Mouse (Mus musculus): Measurements from ENCODE around the gene Phldb3.

The Phldb3 gene

DNA sequence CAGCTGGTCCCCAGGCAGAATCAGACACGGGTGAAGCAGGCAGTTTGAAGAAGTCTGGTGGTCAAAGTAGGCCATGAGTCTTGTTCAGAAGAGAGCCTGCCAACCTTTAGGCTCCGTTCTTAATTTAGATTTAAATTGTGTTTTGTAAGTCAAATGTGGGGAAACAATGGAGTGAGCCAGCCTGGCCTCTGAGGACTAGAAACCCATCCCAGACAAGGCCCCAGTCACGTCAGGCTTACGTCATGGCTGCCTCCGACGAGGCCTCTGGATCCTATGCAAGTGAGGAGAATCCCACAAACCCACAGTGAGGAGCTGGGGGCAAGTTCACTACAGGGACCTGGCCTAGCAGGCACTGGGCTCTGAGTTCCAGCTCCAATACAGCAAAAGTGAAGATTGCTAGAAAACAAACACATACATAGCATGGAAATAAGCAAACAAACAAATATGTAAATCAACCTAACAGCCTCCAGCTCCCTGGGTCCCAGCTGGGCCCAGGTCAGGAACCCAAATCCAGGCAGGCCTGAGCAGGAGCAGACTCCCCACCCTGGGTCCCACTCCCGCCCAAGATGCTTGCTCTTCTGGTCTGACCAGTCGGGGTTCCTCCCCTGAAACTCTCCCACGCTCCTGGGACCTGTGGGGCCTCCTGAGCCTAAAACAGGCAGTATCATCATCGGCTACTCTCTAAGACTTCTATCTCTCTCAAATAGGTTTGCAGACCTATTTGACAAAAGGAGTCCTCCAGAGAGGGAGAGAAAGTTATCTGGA lies 19.7 kb downstream of the Phldb3 start:
- DNase-seq (ENCODE audit: low spot score in 2 of 2): peak; percentile 68 to 73

- DNase-seq (ENCODE audit: low spot score in 2 of 2): peak; percentile 62 to 67
These were observed 25.7 kb downstream of the Phldb3 start, which contains the start of gene Lypd3 for GRCm38 (mm10) chr7:24636264-24636663. Gene Lypd3, plus strand, starts transcription at chr7:24636550.

GRCm38 (mm10) chr7:24637046-24637445 lies 26.5 kb downstream of the Phldb3 start:
- DNase-seq (ENCODE audit: low spot score in 2 of 2): no peak

GRCm38 (mm10) chr7:24638026-24638856 lies 27.7 kb downstream of the Phldb3 start:
- peak; percentile 16 to 39 for DNase-seq (ENCODE audit: low spot score in 2 of 2)

- no peak for DNase-seq (ENCODE audit: low spot score in 2 of 2)
These were observed 29.9 kb downstream of the Phldb3 start for GRCm38 (mm10) chr7:24640450-24640849.

- peak; percentile 40 to 41 for DNase-seq (ENCODE audit: low spot score in 2 of 2)
These were observed 31.9 kb downstream of the Phldb3 start for GRCm38 (mm10) chr7:24642491-24642890.

DNA sequence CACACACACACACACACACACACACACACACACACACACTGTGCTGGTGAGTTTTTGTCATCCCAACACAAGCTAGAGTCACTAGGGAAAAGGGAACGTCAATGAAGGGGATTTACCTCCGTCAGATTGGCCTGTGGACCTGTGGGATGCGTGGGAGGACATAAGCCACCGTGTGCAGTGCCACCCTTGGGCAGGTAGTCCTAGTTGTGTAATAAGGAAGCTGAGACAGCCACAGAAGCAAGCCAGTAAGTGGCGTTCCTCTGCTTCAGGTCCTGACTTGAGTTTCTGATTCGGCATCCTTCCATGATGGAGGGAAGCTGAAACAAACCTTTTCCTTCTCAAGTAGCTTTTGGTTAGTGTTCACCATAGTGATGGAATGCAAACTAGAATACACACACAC lies 33.9 kb downstream of the Phldb3 start:
- DNase-seq (ENCODE audit: low spot score in 2 of 2): no peak

DNA sequence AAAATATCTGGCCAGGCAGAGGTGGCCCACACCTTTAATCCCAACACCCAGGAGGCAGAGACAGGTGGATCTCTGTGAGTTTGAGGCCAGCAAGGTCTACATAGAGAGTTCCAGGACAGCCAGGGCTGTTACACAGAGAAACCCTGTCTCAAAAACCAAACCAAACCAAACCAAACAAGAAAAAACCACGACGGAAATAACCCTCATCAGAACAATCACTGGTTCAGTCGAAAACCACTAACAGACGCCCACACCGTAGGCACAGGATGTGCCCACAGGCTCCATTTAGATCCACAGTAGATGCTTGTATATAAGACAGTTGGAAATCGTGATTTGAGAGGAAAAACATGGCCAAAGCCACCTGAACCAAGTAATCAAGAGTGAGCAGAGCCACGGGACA lies 34.4 kb downstream of the Phldb3 start:
- DNase-seq (ENCODE audit: low spot score in 2 of 2): no peak

DNA sequence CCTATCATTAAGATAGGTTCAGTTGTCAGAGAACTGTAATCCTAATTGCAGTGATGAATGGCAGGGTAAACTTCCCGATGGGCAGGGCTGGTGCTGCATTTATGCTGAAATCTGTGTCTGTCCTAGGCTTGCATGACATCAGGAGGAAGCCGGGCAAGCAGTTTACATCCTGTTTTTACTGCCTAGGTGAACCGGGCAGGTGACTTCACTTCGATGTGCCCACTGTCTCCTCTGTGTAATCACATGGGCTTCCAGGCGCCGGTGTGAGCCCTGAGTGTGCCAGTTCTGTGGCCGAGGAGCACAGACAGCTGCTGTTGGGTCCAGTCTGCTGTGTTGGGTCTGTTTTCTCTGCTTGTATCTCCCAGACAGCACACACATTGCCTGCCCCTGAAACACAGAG lies 35.9 kb downstream of the Phldb3 start:
- DNase-seq (ENCODE audit: low spot score in 2 of 2): peak in 1 of 2 experiments; percentile 9

DNA sequence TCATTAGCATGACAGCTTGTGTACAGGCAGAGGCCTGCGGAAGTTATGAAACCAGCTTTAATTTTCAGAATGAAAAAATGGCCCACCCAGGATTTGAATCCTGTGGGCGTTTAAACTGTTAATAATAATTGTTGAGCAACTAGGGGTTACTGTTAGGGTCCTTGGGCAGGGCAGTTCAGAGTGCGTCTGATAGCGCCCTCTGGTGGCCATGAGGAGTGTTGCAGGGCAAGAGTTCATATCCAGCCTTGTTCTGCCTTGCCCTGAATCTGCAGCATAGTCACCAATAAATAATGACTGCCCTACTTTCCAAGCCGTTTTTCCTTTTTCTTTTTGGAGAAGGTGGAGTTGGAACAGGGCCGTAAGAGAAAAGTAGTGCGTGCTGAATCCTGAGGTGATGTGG lies 43.1 kb downstream of the Phldb3 start:
- peak; percentile 53 to 59 for DNase-seq (ENCODE audit: low spot score in 2 of 2)

- DNase-seq (ENCODE audit: low spot score in 2 of 2): no peak
These were observed 49.3 kb downstream of the Phldb3 start for GRCm38 (mm10) chr7:24659737-24660357.

DNA sequence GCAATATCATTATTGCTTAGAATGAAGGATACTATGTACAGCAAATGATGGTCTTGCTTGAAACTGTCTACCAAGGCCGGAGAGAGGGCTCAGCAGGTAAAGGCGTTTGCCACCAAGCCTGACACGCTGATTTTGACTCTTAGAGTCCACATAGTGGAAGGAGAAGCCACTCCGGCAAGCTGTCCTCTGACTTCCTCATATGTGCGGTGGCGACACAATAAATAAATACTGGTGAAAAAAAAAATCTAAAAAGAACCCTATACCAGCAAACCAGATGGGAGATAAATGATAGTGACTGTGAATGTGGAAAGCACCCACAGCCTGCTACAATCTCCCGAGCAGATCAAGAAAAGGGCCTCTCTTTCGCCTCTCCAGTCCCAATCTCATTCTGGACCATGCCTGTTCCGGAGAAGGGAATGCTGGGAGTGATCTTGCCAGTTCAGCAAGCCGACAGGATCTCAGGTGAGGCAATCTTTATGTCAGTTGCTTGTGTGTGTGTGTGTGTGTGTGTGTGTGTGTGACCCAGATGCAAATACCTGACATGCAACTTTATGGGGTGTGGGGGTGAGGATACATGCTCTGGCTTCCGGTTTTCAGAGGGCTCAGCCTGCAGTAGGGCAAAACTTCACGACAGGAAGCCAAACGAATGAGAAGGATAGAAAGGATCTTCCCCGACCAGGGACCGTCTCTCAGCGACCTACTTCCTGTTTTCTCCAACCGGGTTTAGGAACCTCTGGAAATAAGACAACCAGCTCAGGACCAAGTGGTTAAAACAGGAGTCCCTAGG lies 50.7 kb downstream of the Phldb3 start:
- DNase-seq (ENCODE audit: low spot score in 2 of 2): peak; percentile 20 to 21

DNA sequence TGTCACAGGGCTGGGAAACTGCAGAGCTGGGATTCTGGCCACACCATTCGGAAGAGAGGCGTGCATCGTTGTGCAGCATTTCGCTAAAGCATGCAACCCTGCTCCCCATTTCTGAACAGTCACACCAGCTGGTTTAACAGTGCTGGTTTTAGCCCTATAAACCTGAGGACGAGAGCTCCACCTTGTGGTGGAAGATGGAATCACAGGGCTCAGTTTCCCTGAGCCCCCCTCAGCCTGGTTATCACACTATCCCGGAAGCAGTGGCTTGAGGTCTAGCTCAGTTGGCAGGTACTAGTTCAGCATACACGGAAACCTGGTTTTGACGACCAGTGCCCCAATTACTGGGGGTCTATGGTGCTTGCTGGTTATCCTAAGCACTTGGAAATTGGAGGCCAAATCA lies 52.0 kb downstream of the Phldb3 start:
- peak; percentile 19 to 27 for DNase-seq (ENCODE audit: low spot score in 2 of 2)

GRCm38 (mm10) chr7:24664301-24664700 lies 53.7 kb downstream of the Phldb3 start:
- DNase-seq (ENCODE audit: low spot score in 2 of 2): no peak

- DNase-seq (ENCODE audit: low spot score in 2 of 2): no peak
These were observed 54.4 kb downstream of the Phldb3 start for GRCm38 (mm10) chr7:24664959-24665358.

GRCm38 (mm10) chr7:24671944-24672439 lies 61.4 kb downstream of the Phldb3 start:
- DNase-seq (ENCODE audit: low spot score in 2 of 2): no peak

- DNase-seq (ENCODE audit: low spot score in 2 of 2): no peak
These were observed 66.0 kb downstream of the Phldb3 start, which contains the start of gene Tex101 for GRCm38 (mm10) chr7:24676575-24676974. Gene Tex101, minus strand, starts transcription at chr7:24676675.

Measured in urinary bladder, postnatal 36 days (tissue).